Mouse (Mus musculus) left cerebral cortex, adult 8-10 months (tissue): ENCODE results near the gene Dlx4. TPM values are rescaled to one million over a fixed set of nuclear protein-coding genes. Genes with fewer than 3 reads are reported as not detected.

Source experiments
- DNase-seq, 2 experiments: peaks; one replicate each; pipeline ENCODE4 v3.0.0; 2022; ENCODE audit warnings: low spot score in 2 of 2
- total RNA-seq, 4 experiments: library from RNA; stranded (reverse); gene quantifications; 2 replicates each; pipeline ENCODE4 v1.2.4; 2022

Gene Dlx4
- total RNA-seq, 4 experiments from 2014 or later, result 0.15 to 0.40 (median 0.33) TPM; not detected in 1

- no peak for DNase-seq
These were observed 41.8 kb downstream of the Dlx4 start for GRCm38 (mm10) chr11:95104266-95104665.

- no peak for DNase-seq
These were observed 43.7 kb downstream of the Dlx4 start for GRCm38 (mm10) chr11:95102161-95102904.

- DNase-seq, result no peak
These were observed 44.8 kb downstream of the Dlx4 start for GRCm38 (mm10) chr11:95101071-95101788.

GRCm38 (mm10) chr11:95100393-95100792, 45.7 kb downstream of the Dlx4 start:
- DNase-seq, result no peak

GRCm38 (mm10) chr11:95098346-95099095, 47.5 kb downstream of the Dlx4 start:
- DNase-seq, result no peak

- DNase-seq, result no peak
These were observed 48.2 kb downstream of the Dlx4 start for GRCm38 (mm10) chr11:95097889-95098288.

- no peak for DNase-seq
These were observed 49.3 kb downstream of the Dlx4 start for GRCm38 (mm10) chr11:95096608-95097373.

GRCm38 (mm10) chr11:95095596-95095995, 50.5 kb downstream of the Dlx4 start:
- DNase-seq, result no peak

GRCm38 (mm10) chr11:95093077-95093476, 53.0 kb downstream of the Dlx4 start:
- DNase-seq, result no peak

Other genes starting within 250 kb of the Dlx4 start
- gene Col1a1, start 210.0 kb downstream of the Dlx4 start, total RNA-seq, result 10 to 100 TPM in 1 of 4 experiments, 1 to 10 TPM in 3; 7.0 to 10.2 (median 8.0) TPM
- gene Hils1, start 178.7 kb downstream of the Dlx4 start, total RNA-seq, result not detected
- under 1 TPM in 3 of 4 experiments, not detected in 1; 0.23 to 0.48 (median 0.25) TPM for gene Sgca, start 169.9 kb downstream of the Dlx4 start, total RNA-seq
- 100 to 1,000 TPM; 708 to 774 (median 713) TPM for gene Ppp1r9b, start 155.2 kb downstream of the Dlx4 start, total RNA-seq
- gene Samd14, start 136.4 kb downstream of the Dlx4 start, total RNA-seq, result 10 to 100 TPM; 24.4 to 28.9 (median 28.7) TPM
- 100 to 1,000 TPM; 112 to 125 (median 120) TPM for gene Pdk2, start 104.9 kb downstream of the Dlx4 start, total RNA-seq
- 10 to 100 TPM; 15.9 to 22.5 (median 19.6) TPM for gene Itga3, start 69.5 kb downstream of the Dlx4 start, total RNA-seq
- gene Dlx3, start 26.1 kb downstream of the Dlx4 start, total RNA-seq, result under 1 TPM in 1 of 4 experiments, not detected in 3; 0.14 TPM
- not detected for gene Tac4, start 115.3 kb upstream of the Dlx4 start, total RNA-seq
- gene Kat7, start 164.0 kb upstream of the Dlx4 start, total RNA-seq, result 100 to 1,000 TPM in 1 of 4 experiments, 10 to 100 TPM in 3; 72.6 to 100 (median 82.6) TPM
- 1 to 10 TPM; 5.6 to 9.0 (median 6.2) TPM for gene Fam117a, start 190.8 kb upstream of the Dlx4 start, total RNA-seq
- gene Slc35b1, start 238.4 kb upstream of the Dlx4 start, total RNA-seq, result 10 to 100 TPM; 59.8 to 61.4 (median 60.7) TPM